Mouse (Mus musculus): ENCODE results near the gene Serinc4.

DNA sequence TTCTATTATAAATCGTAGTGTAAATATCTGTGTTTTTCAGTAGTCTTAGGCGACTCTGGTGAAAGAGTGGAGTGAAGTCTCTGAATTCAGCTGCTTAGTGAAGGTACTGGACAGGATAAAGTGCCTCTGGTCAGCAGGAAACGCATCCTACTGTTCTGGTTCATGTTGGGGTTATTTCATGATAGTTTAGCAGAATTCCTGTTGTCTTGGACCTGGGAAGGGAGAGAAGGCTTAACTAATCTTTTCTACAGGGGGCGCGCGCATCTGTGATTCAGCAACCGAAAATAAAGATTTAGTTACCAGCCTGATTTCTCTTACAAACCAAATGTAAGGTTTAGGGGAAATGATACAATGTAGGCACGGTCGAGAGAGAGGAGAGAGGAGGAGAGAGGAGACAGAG, 8.4 kb downstream of the Serinc4 start:
- TF ChIP-seq CTCF (IDR thresholded peaks at IDR 0.05; ENCODE audit: borderline replicate concordance, insufficient read depth, low read length), result no peak
- TF ChIP-seq POLR2A (IDR thresholded peaks at IDR 0.05; ENCODE audit: low read depth, low read length), result no peak

Measured in embryonic fibroblast, embryonic 13.5 days (primary cell).